Mouse (Mus musculus) MEL (cell line): ENCODE results near the gene Ppard. TPM values are rescaled to one million over a fixed set of nuclear protein-coding genes. Genes with fewer than 3 reads are reported as not detected.

ENCODE experiments used
- DNase-seq: peaks from one replicate; pipeline ENCODE4 v3.0.0; 2011; ENCODE audit warnings: low read depth, low spot score
- H3K27ac ChIP-seq: 2 replicates; pipeline ENCODE4 v1.5.1; 2012; ENCODE audit warnings: low read depth, mild to moderate bottlenecking, control low read depth, low read length, moderate library complexity; ENCODE audit not compliant: control insufficient read depth
- H3K27me3 ChIP-seq, 2 experiments: fragments of 150-350 bp in 1 of 2; sonication (generic) in 1 of 2; 2 replicates each; pipeline ENCODE4 v1.6.1; 2012; ENCODE audit warnings: low read length in 2 of 2, mild to moderate bottlenecking in 2 of 2, improper control_type of control experiment in 1 of 2, moderate library complexity in 1 of 2; ENCODE audit not compliant: insufficient read depth in 2 of 2, control insufficient read depth in 1 of 2
- H3K36me3 ChIP-seq, 2 experiments: 2 replicates each; pipeline ENCODE4 v1.6.1; 2012 to 2014; ENCODE audit warnings: low read length in 2 of 2, improper control_type of control experiment in 1 of 2, inconsistent platforms in 1 of 2, mild to moderate bottlenecking in 1 of 2; ENCODE audit not compliant: insufficient read depth in 2 of 2, control insufficient read depth in 1 of 2
- H3K4me1 ChIP-seq, 2 experiments: fragments of 150-350 bp in 1 of 2; sonication (generic) in 1 of 2; 2 replicates each; pipeline ENCODE4 v1.6.1; 2012; ENCODE audit warnings: low read length in 2 of 2, improper control_type of control experiment in 1 of 2, mild to moderate bottlenecking in 1 of 2; ENCODE audit not compliant: insufficient read depth in 2 of 2, control insufficient read depth in 1 of 2
- H3K4me3 ChIP-seq, 2 experiments: fragments of 150-350 bp in 1 of 2; sonication (generic) in 1 of 2; 2 replicates each; pipeline ENCODE4 v1.5.1; 2012; ENCODE audit warnings: low read depth in 2 of 2, low read length in 2 of 2, mild to moderate bottlenecking in 2 of 2, moderate library complexity in 2 of 2, control low read depth in 1 of 2, improper control_type of control experiment in 1 of 2; ENCODE audit not compliant: control insufficient read depth in 1 of 2, insufficient read depth in 1 of 2
- H3K79me2 ChIP-seq: 2 replicates; pipeline ENCODE4 v1.6.1; 2012; ENCODE audit warnings: mild to moderate bottlenecking, low read length, moderate library complexity; ENCODE audit not compliant: control insufficient read depth, poor library complexity, insufficient read depth
- H3K9ac ChIP-seq: 2 replicates; pipeline ENCODE4 v1.6.1; 2012; ENCODE audit warnings: low read depth, mild to moderate bottlenecking, control low read depth, low read length, moderate library complexity; ENCODE audit not compliant: control insufficient read depth, poor library complexity, severe bottlenecking
- H3K9me3 ChIP-seq: fragments of 150-350 bp; sonication (generic); replicated peaks from 2 replicates; pipeline ENCODE4 v1.6.1; 2012; ENCODE audit warnings: mild to moderate bottlenecking, low read length, improper control_type of control experiment, moderate library complexity; ENCODE audit not compliant: insufficient read depth
- BHLHE40 ChIP-seq: IDR thresholded peaks from 2 replicates; pipeline ENCODE4 v1.6.1; 2012; ENCODE audit warnings: low read depth, mild to moderate bottlenecking, inconsistent platforms, low read length, improper control_type of control experiment, borderline replicate concordance
- ELF1 ChIP-seq: IDR thresholded peaks from 2 replicates; pipeline ENCODE4 v1.6.1; 2014; ENCODE audit warnings: low read depth, mild to moderate bottlenecking, inconsistent platforms, low read length, improper control_type of control experiment, moderate library complexity
- EP300 ChIP-seq, 2 experiments: IDR thresholded peaks; 2 replicates each; pipeline ENCODE4 v1.6.1; 2011; ENCODE audit warnings: improper control_type of control experiment in 2 of 2, low read length in 2 of 2, low read depth in 1 of 2, mild to moderate bottlenecking in 1 of 2
- ETS1 ChIP-seq: IDR thresholded peaks from 2 replicates; pipeline ENCODE4 v1.6.1; 2012; ENCODE audit warnings: low read depth, mild to moderate bottlenecking, inconsistent platforms, low read length, improper control_type of control experiment, moderate library complexity
- HCFC1 ChIP-seq: IDR thresholded peaks from 2 replicates; pipeline ENCODE4 v1.6.1; 2012; ENCODE audit warnings: low read depth, mild to moderate bottlenecking, inconsistent platforms, low read length, improper control_type of control experiment, moderate library complexity
- JUND ChIP-seq: IDR thresholded peaks from 2 replicates; pipeline ENCODE4 v1.6.1; 2011; ENCODE audit warnings: low read depth, mild to moderate bottlenecking, improper control_type of control experiment, low read length
- KAT2A ChIP-seq: conservative IDR thresholded peaks from 2 replicates; pipeline ENCODE4 v1.6.1; 2012; ENCODE audit warnings: low read depth, low read length, improper control_type of control experiment, inconsistent platforms
- MAFK ChIP-seq: IDR thresholded peaks from 2 replicates; pipeline ENCODE4 v1.6.1; 2011; ENCODE audit warnings: low read depth, mild to moderate bottlenecking, low read length, improper control_type of control experiment, borderline replicate concordance
- MAX ChIP-seq: IDR thresholded peaks from 2 replicates; pipeline ENCODE4 v1.6.1; 2011; ENCODE audit warnings: low read length, improper control_type of control experiment
- MXI1 ChIP-seq: IDR thresholded peaks from 2 replicates; pipeline ENCODE4 v1.6.1; 2011; ENCODE audit warnings: mild to moderate bottlenecking, low read depth, low read length, improper control_type of control experiment
- MYC ChIP-seq: IDR thresholded peaks from 2 replicates; pipeline ENCODE4 v1.6.1; 2011; ENCODE audit warnings: low read depth, mild to moderate bottlenecking, low read length, improper control_type of control experiment, moderate library complexity
- NELFE ChIP-seq: IDR thresholded peaks from 2 replicates; pipeline ENCODE4 v1.6.1; 2011; ENCODE audit warnings: low read depth, low read length, improper control_type of control experiment
- POLR2AphosphoS2 ChIP-seq: IDR thresholded peaks from 2 replicates; pipeline ENCODE4 v1.6.1; 2011; ENCODE audit warnings: low read length, improper control_type of control experiment
- POLR2AphosphoS5 ChIP-seq: IDR thresholded peaks from 2 replicates; pipeline ENCODE4 v1.6.1; 2012; ENCODE audit warnings: low read depth, borderline replicate concordance, mild to moderate bottlenecking, inconsistent platforms, low read length, moderate library complexity, mixed read lengths
- RAD21 ChIP-seq: IDR thresholded peaks from 2 replicates; pipeline ENCODE4 v1.6.1; 2011; ENCODE audit warnings: mild to moderate bottlenecking, low read depth, low read length, improper control_type of control experiment
- RCOR1 ChIP-seq: IDR thresholded peaks from 2 replicates; pipeline ENCODE4 v1.6.1; 2012; ENCODE audit warnings: low read depth, mild to moderate bottlenecking, inconsistent platforms, low read length, improper control_type of control experiment
- SIN3A ChIP-seq: IDR thresholded peaks from 2 replicates; pipeline ENCODE4 v1.6.1; 2012; ENCODE audit warnings: low read length, improper control_type of control experiment, inconsistent platforms
- TAL1 ChIP-seq: IDR thresholded peaks from 2 replicates; pipeline ENCODE4 v1.6.1; 2012; ENCODE audit warnings: mild to moderate bottlenecking, inconsistent platforms, low read length, moderate library complexity, mixed read lengths
- UBTF ChIP-seq: IDR thresholded peaks from 2 replicates; pipeline ENCODE4 v1.6.1; 2012; ENCODE audit warnings: low read depth, mild to moderate bottlenecking, inconsistent platforms, low read length, improper control_type of control experiment, moderate library complexity, borderline replicate concordance; ENCODE audit not compliant: insufficient read depth
- ZC3H11A ChIP-seq: IDR thresholded peaks from 2 replicates; pipeline ENCODE4 v1.6.1; 2012; ENCODE audit warnings: low read depth, mild to moderate bottlenecking, inconsistent platforms, low read length, improper control_type of control experiment
- ZMIZ1 ChIP-seq: IDR thresholded peaks from 2 replicates; pipeline ENCODE4 v1.6.1; 2012; ENCODE audit warnings: low read depth, mild to moderate bottlenecking, inconsistent platforms, low read length, improper control_type of control experiment, moderate library complexity
- ZNF384 ChIP-seq: IDR thresholded peaks from 2 replicates; pipeline ENCODE4 v1.6.1; 2012; ENCODE audit warnings: low read depth, mild to moderate bottlenecking, inconsistent platforms, low read length, improper control_type of control experiment
- polyA plus RNA-seq, 2 experiments: library from polyadenylated mRNA; stranded (reverse) in 1 of 2; unstranded in 1 of 2; fragments of >175 nt in 1 of 2; fragments of >200 nt in 1 of 2; gene quantifications; 2 replicates each; pipeline versions ENCODE4 v1.2.1 to v1.2.4; 2012; ENCODE audit warnings: low replicate concordance in 2 of 2, low read depth in 1 of 2; ENCODE audit not compliant: insufficient read length in 2 of 2, insufficient read depth in 1 of 2, missing spikeins in 1 of 2
- total RNA-seq: library from RNA; depleted of rRNA; stranded (reverse); fragments of 300-350 nt; gene quantifications from 2 replicates; pipeline ENCODE4 v1.2.3, GENCODE M21; 2012

The Ppard gene
- total and polyA plus RNA-seq, 3 experiments: 3.5 to 12.7 TPM; not detected in 1

DNA sequence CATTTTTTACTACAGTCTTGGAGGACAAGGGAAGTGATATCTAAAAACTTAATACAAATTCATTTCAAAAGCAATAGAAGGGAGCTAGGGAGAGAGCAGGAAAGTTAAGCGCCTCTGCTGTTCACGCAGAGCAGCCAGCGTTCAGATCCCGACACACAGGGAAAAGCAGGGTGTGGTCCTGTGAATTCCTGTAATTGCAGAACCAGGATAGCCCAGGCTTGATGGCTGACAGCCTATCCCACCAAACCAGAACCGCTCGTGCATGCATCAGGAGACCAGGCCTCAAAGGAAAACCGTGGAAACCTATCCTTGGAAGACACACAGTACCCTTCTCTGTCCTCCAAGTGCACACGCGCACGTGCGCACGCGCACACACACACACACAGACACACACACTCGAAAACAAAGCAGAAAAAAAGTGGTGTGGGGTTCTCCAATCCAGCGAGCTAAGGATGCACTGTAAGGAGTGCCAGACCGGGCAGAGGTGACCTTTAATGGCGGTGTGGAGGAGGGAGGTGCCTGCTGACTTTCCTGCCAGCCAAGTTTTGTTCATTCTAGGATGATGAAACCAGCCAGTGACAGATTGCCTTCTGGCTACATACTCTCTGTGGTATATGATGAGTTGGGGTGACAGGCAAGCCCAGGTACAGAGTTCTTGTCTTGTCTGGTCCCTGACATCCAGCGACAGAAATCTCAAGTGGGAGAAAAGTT, 1.3 kb upstream of the Ppard start:
- Histone ChIP-seq H3K79me2 (peaks cover 7% of the 10 kb centered on the region), H3K36me3 (peaks cover 2 to 10% of the 10 kb centered on the region in 2 experiments)
- TF ChIP-seq POLR2AphosphoS2 (no peak), ZMIZ1 (peak; percentile 14; the same call in 1 of the 2 replicates), RAD21 (no peak)
- TF ChIP-seq, all 39 proteins: peak for 1
- Histone ChIP-seq H3K4me3 (no peak overlapping the region), H3K27me3 (no peaks in the 10 kb centered on the region), H3K27ac (peak overlapping the region; percentile 14), H3K9me3 (no peaks in the 10 kb centered on the region), H3K9ac (no peak overlapping the region), H3K4me1 (peaks cover 4 to 13% of the 10 kb centered on the region in 2 experiments; a peak in 3 of 4 replicates)
- no peak for DNase-seq

DNA sequence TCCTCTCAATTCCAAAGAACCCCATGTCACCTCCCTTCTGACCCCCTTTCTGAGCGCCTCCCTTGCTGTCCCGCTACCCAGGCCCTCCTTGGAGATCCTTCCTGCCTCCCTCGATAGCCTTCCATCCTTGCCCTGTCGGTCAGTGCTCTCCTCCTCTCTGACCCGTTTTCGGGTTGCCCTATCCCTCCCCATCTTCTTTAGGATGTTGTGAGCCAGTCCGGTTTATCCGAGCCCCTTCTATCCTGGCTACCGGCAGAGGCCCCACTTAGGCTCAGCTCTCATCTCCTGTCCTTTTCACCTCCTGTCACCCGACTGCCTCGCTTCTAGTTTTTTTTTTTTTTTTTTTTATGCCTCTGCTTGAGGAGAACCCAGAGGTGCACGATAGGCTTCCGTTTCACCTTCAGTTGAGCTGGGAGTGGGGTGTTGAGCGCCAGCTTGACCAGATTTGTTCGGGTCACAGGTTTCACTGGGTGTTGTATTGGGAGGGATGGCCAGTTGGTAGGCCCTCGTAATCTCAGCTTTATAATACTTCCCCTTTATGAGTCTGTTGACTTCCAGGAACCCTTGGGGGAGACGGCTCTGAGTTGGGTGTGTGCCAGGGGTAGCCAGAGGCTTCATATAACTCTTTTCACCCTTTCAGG, 711 bp downstream of the Ppard start:
- Histone ChIP-seq H3K4me1 (peaks cover 4 to 28% of the 10 kb centered on the region in 2 experiments; a peak in 3 of 4 replicates), H3K27ac (peak overlapping the region; percentile 40), H3K9me3 (no peaks in the 10 kb centered on the region), H3K27me3 (no peaks in the 10 kb centered on the region), H3K79me2 (peaks cover 7% of the 10 kb centered on the region), H3K4me3 (peak overlapping the region; percentile 83 to 89), H3K36me3 (peaks cover 0 to 17% of the 10 kb centered on the region in 2 experiments; a peak in 3 of 4 replicates), H3K9ac (peak overlapping the region; percentile 87)
- DNase-seq: peak; percentile 91
- no peak for TF ChIP-seq TAL1
- TF ChIP-seq SIN3A: peak; percentile 31; the same call in 1 of the 2 replicates
- 0 out of 2 replicates have a peak, but pooled peaks have one; percentile 9 for TF ChIP-seq UBTF
- TF ChIP-seq ETS1: peak; percentile 33; the same call in 1 of the 2 replicates
- TF ChIP-seq ZC3H11A: no peak
- peak; percentile 36 to 50; a peak in 3 of 4 replicates for TF ChIP-seq EP300 (IDR thresholded peaks at IDR 0.05; ENCODE audit: low read depth in 1 of 2, low read length in 2 of 2)
- peak; percentile 21; the same call in 1 of the 2 replicates for TF ChIP-seq MXI1
- peak; percentile 78 for TF ChIP-seq RCOR1

GRCm38 (mm10) chr17:28234641-28235040, 2.1 kb downstream of the Ppard start:
- DNase-seq: no peak
- Histone ChIP-seq H3K36me3 (peaks cover 0 to 18% of the 10 kb centered on the region in 2 experiments; a peak in 2 of 4 replicates), H3K9ac (no peak overlapping the region), H3K27me3 (no peaks in the 10 kb centered on the region), H3K4me1 (peaks cover 4 to 31% of the 10 kb centered on the region in 2 experiments; a peak in 3 of 4 replicates), H3K79me2 (peaks cover 7% of the 10 kb centered on the region), H3K4me3 (no peak overlapping the region), H3K27ac (no peak overlapping the region), H3K9me3 (no peaks in the 10 kb centered on the region)
- TF ChIP-seq POLR2AphosphoS5 (no peak), KAT2A (no peak), JUND (no peak), MAFK (no peak), BHLHE40 (no peak), ZNF384 (no peak), HCFC1 (no peak), POLR2AphosphoS2 (no peak), SIN3A (no peak), ZC3H11A (no peak), ELF1 (no peak), NELFE (no peak), RAD21 (no peak), MYC (no peak), MAX (no peak)
